Mouse (Mus musculus) hindbrain, embryonic 12.5 days (tissue): Measurements from ENCODE around the gene Igtp. TPM values are rescaled to one million over a fixed set of nuclear protein-coding genes. Genes with fewer than 3 reads are reported as not detected.
"Not testable (repeated sequence)": the region's sequence is repeated elsewhere in the genome, so short reads cannot be mapped to it uniquely, and the experiment has no call there.

ENCODE experiments used
- ATAC-seq: fragments of 200-750 bp; cut with Nextera tagmentation; 2 replicates; pipeline ENCODE4 v1.8.0; 2017; ENCODE audit warnings: moderate TSS enrichment; ENCODE audit not compliant: low FRiP score
- H3K27ac ChIP-seq: fragments of 300-500 bp; sonication (generic); 2 replicates; pipeline ENCODE4 v1.5.1; 2016; ENCODE audit warnings: mild to moderate bottlenecking
- H3K27me3 ChIP-seq: fragments of 300-500 bp; sonication (generic); 2 replicates; pipeline ENCODE4 v1.6.1; 2016; ENCODE audit warnings: mild to moderate bottlenecking
- H3K36me3 ChIP-seq: fragments of 300-500 bp; sonication (generic); 2 replicates; pipeline ENCODE4 v1.6.1; 2016; ENCODE audit warnings: mild to moderate bottlenecking
- H3K4me1 ChIP-seq: fragments of 300-500 bp; sonication (generic); 2 replicates; pipeline ENCODE4 v1.6.1; 2016
- H3K4me2 ChIP-seq: fragments of 300-500 bp; sonication (generic); replicated peaks from 2 replicates; pipeline ENCODE4 v1.6.1; 2016; ENCODE audit warnings: mild to moderate bottlenecking
- H3K4me3 ChIP-seq: fragments of 300-500 bp; sonication (generic); 2 replicates; pipeline ENCODE4 v1.5.1; 2016; ENCODE audit warnings: mild to moderate bottlenecking
- H3K9ac ChIP-seq: fragments of 300-500 bp; sonication (generic); 2 replicates; pipeline ENCODE4 v1.6.1; 2016; ENCODE audit warnings: mild to moderate bottlenecking, moderate library complexity
- H3K9me3 ChIP-seq: fragments of 300-500 bp; sonication (generic); replicated peaks from 2 replicates; pipeline ENCODE4 v1.6.1; 2016; ENCODE audit warnings: mild to moderate bottlenecking
- WGBS: fragments of 180-500 bp; shearing (Covaris S2); methylation state at CpG from one replicate; pipeline ENCODE4 v1.1.7; 2016; 5-methylcytosine and 5-hydroxymethylcytosine counted together
- polyA plus RNA-seq: library from polyadenylated mRNA; unstranded; fragments of >200 nt; fragmentation: Nextera tagmentation; extraction: Ambion mirVana; gene quantifications from 2 replicates; pipeline ENCODE4 v1.2.1, GENCODE M21; 2016

Igtp gene
- polyA plus RNA-seq, 1 experiment from 2014 or later = 1.9 TPM

- H3K27ac ChIP-seq = no peak overlapping the region
- no peaks in the 10 kb centered on the region for H3K9me3 ChIP-seq
- no peak overlapping the region for H3K4me2 ChIP-seq
- no peak overlapping the region for H3K9ac ChIP-seq
- peaks cover 7% of the 10 kb centered on the region; the same call in 1 of the 2 replicates for H3K4me1 ChIP-seq
- H3K36me3 ChIP-seq = no peaks in the 10 kb centered on the region
- no peaks in the 10 kb centered on the region for H3K27me3 ChIP-seq
- H3K4me3 ChIP-seq = no peak overlapping the region
- WGBS = 87% methylated on average over 5 of the region's 5 CpGs
- no peak for ATAC-seq
Measured at GRCm38 (mm10) chr11:58215814-58216213, 16.5 kb downstream of the Igtp start.

- Histone ChIP-seq H3K27me3 (no peaks in the 10 kb centered on the region), H3K36me3 (no peaks in the 10 kb centered on the region), H3K9ac (no peak overlapping the region), H3K4me1 (0 out of 2 replicates have a peak, but pooled peaks cover 2% of the 10 kb centered on the region), H3K27ac (no peak overlapping the region), H3K9me3 (no peaks in the 10 kb centered on the region), H3K4me2 (no peak overlapping the region), H3K4me3 (no peak overlapping the region)
- ATAC-seq = no peak
- 87% methylated on average over 6 of the region's 6 CpGs for WGBS
Measured at GRCm38 (mm10) chr11:58216823-58217222, 17.5 kb downstream of the Igtp start.

- no peaks in the 10 kb centered on the region for H3K36me3 ChIP-seq
- H3K4me2 ChIP-seq = no peak overlapping the region
- ATAC-seq = no peak
- no peak overlapping the region for H3K27ac ChIP-seq
- H3K27me3 ChIP-seq = no peaks in the 10 kb centered on the region
- no peaks in the 10 kb centered on the region for H3K9me3 ChIP-seq
- H3K9ac ChIP-seq = no peak overlapping the region
- no peak overlapping the region for H3K4me3 ChIP-seq
- 54% methylated on average over 4 of the region's 4 CpGs for WGBS
- H3K4me1 ChIP-seq = no peaks in the 10 kb centered on the region; the same call in 1 of the 2 replicates
Measured at GRCm38 (mm10) chr11:58223751-58224150, 24.4 kb downstream of the Igtp start.

GRCm38 (mm10) chr11:58224313-58224712, 25.0 kb downstream of the Igtp start:
- Histone ChIP-seq H3K4me2 (no peak overlapping the region), H3K27ac (no peak overlapping the region), H3K36me3 (no peaks in the 10 kb centered on the region), H3K9me3 (no peaks in the 10 kb centered on the region), H3K4me3 (no peak overlapping the region), H3K9ac (no peak overlapping the region), H3K4me1 (no peaks in the 10 kb centered on the region; the same call in 1 of the 2 replicates), H3K27me3 (no peaks in the 10 kb centered on the region)
- no peak for ATAC-seq
- WGBS = 59% methylated on average over 7 of the region's 7 CpGs

- not testable (repeated sequence) for H3K27me3 ChIP-seq, H3K4me2 ChIP-seq, H3K4me3 ChIP-seq, H3K9ac ChIP-seq, ATAC-seq, H3K4me1 ChIP-seq, H3K9me3 ChIP-seq, H3K36me3 ChIP-seq, H3K27ac ChIP-seq
- 68% methylated on average over 2 of the region's 2 CpGs for WGBS
Measured at GRCm38 (mm10) chr11:58224872-58225271, 25.5 kb downstream of the Igtp start.

GRCm38 (mm10) chr11:58225655-58226054, 26.3 kb downstream of the Igtp start:
- Histone ChIP-seq H3K9ac (no peak overlapping the region), H3K4me3 (no peak overlapping the region), H3K9me3 (no peaks in the 10 kb centered on the region), H3K27ac (no peak overlapping the region), H3K27me3 (no peaks in the 10 kb centered on the region), H3K36me3 (no peaks in the 10 kb centered on the region), H3K4me2 (no peak overlapping the region), H3K4me1 (peaks cover 2% of the 10 kb centered on the region; the same call in 1 of the 2 replicates)
- ATAC-seq = no peak
- 3% methylated on average over 5 of the region's 5 CpGs for WGBS

- no peak overlapping the region for H3K4me3 ChIP-seq
- H3K4me1 ChIP-seq = peaks cover 2% of the 10 kb centered on the region; the same call in 1 of the 2 replicates
- H3K27ac ChIP-seq = no peak overlapping the region
- H3K36me3 ChIP-seq = no peaks in the 10 kb centered on the region
- no peak overlapping the region for H3K4me2 ChIP-seq
- H3K9ac ChIP-seq = no peak overlapping the region
- no peaks in the 10 kb centered on the region for H3K27me3 ChIP-seq
- no peaks in the 10 kb centered on the region for H3K9me3 ChIP-seq
- no peak for ATAC-seq
Measured at GRCm38 (mm10) chr11:58226425-58226824, 27.1 kb downstream of the Igtp start.

GRCm38 (mm10) chr11:58228021-58228420, 28.7 kb downstream of the Igtp start:
- H3K36me3 ChIP-seq, H3K27ac ChIP-seq, ATAC-seq, H3K27me3 ChIP-seq, H3K9ac ChIP-seq, H3K4me2 ChIP-seq, H3K4me3 ChIP-seq, H3K9me3 ChIP-seq, H3K4me1 ChIP-seq: not testable (repeated sequence)
- WGBS = 89% methylated on average over 2 of the region's 2 CpGs

- no peak overlapping the region for H3K27ac ChIP-seq
- H3K4me2 ChIP-seq = no peak overlapping the region
- no peaks in the 10 kb centered on the region for H3K27me3 ChIP-seq
- 0 out of 2 replicates have a peak, but pooled peaks cover 2% of the 10 kb centered on the region for H3K4me1 ChIP-seq
- WGBS = 66% methylated on average over 16 of the region's 16 CpGs
- no peak for ATAC-seq
- no peak overlapping the region for H3K9ac ChIP-seq
- no peaks in the 10 kb centered on the region for H3K9me3 ChIP-seq
- no peaks in the 10 kb centered on the region for H3K36me3 ChIP-seq
- H3K4me3 ChIP-seq = no peak overlapping the region
Measured at GRCm38 (mm10) chr11:58230396-58230910, 31.1 kb downstream of the Igtp start.

GRCm38 (mm10) chr11:58231156-58231555, 31.8 kb downstream of the Igtp start:
- H3K4me3 ChIP-seq = no peak overlapping the region
- no peak overlapping the region for H3K4me2 ChIP-seq
- 0 out of 2 replicates have a peak, but pooled peaks cover 2% of the 10 kb centered on the region for H3K4me1 ChIP-seq
- no peaks in the 10 kb centered on the region for H3K27me3 ChIP-seq
- H3K9me3 ChIP-seq = no peaks in the 10 kb centered on the region
- 86% methylated on average over 8 of the region's 8 CpGs for whole genome bisulfite sequencing
- no peaks in the 10 kb centered on the region for H3K36me3 ChIP-seq
- no peak overlapping the region for H3K9ac ChIP-seq
- no peak overlapping the region for H3K27ac ChIP-seq
- ATAC-seq = no peak

- not testable (repeated sequence) for H3K27me3 ChIP-seq, H3K9me3 ChIP-seq, H3K27ac ChIP-seq, H3K36me3 ChIP-seq, H3K4me3 ChIP-seq, H3K4me2 ChIP-seq, ATAC-seq, H3K9ac ChIP-seq, H3K4me1 ChIP-seq
- WGBS = 88% methylated on average over 3 of the region's 3 CpGs
Measured at GRCm38 (mm10) chr11:58234551-58234950, 35.2 kb downstream of the Igtp start.

GRCm38 (mm10) chr11:58235152-58235551, 35.8 kb downstream of the Igtp start:
- no peak for ATAC-seq
- H3K27me3 ChIP-seq = no peaks in the 10 kb centered on the region
- no peak overlapping the region for H3K9ac ChIP-seq
- no peak overlapping the region for H3K4me3 ChIP-seq
- H3K4me1 ChIP-seq = peaks cover 8% of the 10 kb centered on the region; the same call in 1 of the 2 replicates
- no peaks in the 10 kb centered on the region for H3K9me3 ChIP-seq
- H3K27ac ChIP-seq = no peak overlapping the region
- H3K36me3 ChIP-seq = no peaks in the 10 kb centered on the region
- WGBS = 15% methylated on average over 6 of the region's 6 CpGs
- H3K4me2 ChIP-seq = no peak overlapping the region
